Mouse (Mus musculus): ENCODE measurements around the gene Carmil1. TPM values are rescaled to one million over a fixed set of nuclear protein-coding genes. Genes with fewer than 3 reads are reported as not detected.
"Not testable (repeated sequence)": the region's sequence is repeated elsewhere in the genome, so short reads cannot be mapped to it uniquely, and the experiment has no call there.

Carmil1 gene
- total RNA-seq, 2 experiments from 2014 or later, result 40.5 to 49.9 TPM

- DNase-seq (ENCODE audit: extremely low spot score in 1 of 2, low spot score in 1 of 2), result no peak
These were observed 170.3 kb downstream of the Carmil1 start for GRCm38 (mm10) chr13:24110329-24110728.

GRCm38 (mm10) chr13:24108282-24108681, 172.3 kb downstream of the Carmil1 start:
- no peak for DNase-seq (ENCODE audit: extremely low spot score in 1 of 2, low spot score in 1 of 2)

DNA sequence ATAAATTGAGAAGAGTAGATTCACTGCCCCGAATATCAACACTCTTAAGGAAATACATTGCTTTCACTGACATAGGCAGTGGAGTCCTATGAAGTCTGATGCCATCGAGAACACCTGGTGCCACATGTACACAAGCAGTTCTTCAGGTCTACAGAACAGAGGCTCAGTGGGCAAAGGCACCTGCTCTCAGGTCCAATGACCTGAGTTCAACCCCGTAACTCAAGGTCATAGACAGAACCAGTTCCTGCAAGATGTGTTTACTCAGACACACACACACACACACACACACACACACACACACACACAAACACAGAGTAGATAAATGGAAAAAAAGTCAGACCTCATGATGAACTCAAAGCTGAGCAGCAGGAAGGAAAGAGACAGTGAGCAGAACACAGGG, 173.5 kb downstream of the Carmil1 start:
- no peak for DNase-seq (ENCODE audit: extremely low spot score in 1 of 2, low spot score in 1 of 2)

DNA sequence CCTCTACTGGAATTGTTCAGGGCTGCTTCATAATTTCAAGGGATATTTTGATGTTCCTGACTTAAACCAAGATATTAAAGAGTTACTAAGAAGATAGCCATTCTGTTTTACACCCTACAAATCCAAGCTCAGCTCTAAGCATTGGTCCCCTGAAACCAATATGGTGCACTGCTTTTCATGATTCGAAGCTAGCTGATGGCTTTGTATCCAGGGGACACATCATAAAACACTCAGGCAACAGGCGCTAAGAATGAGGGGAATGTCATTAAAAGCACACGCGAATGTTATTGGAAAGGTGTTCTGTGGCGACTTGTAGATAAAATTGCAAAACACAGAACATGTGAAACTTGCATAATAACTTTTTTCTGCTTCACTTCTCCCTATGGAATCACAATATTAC, 174.8 kb downstream of the Carmil1 start:
- no peak for DNase-seq (ENCODE audit: extremely low spot score in 1 of 2, low spot score in 1 of 2)

DNA sequence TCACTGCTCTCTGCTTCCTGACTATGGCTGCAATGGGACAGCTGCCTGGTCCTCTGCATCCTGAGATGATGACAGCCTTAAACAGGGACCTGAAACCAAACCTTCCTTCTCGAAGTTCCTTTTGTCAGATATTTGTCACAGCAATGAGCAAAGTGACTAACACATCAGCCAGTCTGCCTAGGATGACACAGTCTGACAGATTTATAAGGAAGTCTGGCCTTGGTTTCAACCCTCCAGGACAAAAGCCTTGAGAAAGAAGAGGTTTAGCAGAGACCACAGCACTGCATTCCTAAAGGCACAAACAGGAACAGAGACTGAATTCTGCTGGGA, 175.3 kb downstream of the Carmil1 start:
- no peak for DNase-seq (ENCODE audit: extremely low spot score in 1 of 2, low spot score in 1 of 2)

GRCm38 (mm10) chr13:24104611-24105339, 175.8 kb downstream of the Carmil1 start:
- DNase-seq (ENCODE audit: extremely low spot score in 1 of 2, low spot score in 1 of 2), result not testable (repeated sequence)

DNA sequence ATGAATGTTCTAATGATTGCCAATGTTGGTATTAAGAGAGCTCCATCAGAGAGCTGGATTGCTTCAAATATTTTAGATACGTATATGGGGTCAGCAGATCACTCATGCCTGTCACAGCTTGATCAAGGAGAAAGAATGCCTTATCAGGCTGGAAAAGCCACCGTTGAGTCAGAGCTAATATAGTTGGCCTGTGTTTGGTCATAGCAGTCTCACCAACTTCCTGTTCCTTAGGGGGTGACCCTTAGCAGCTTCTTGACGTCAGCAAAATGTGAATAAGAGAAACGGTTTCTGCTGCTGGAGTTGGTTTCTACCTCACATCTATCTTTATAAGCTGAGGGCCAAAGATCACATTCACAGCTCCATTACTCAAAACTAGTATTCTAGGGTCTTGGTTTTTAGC, 176.6 kb downstream of the Carmil1 start:
- no peak for DNase-seq (ENCODE audit: extremely low spot score in 1 of 2, low spot score in 1 of 2)

- DNase-seq (ENCODE audit: extremely low spot score in 1 of 2, low spot score in 1 of 2), result no peak
These were observed 177.4 kb downstream of the Carmil1 start for GRCm38 (mm10) chr13:24103152-24103551.

DNA sequence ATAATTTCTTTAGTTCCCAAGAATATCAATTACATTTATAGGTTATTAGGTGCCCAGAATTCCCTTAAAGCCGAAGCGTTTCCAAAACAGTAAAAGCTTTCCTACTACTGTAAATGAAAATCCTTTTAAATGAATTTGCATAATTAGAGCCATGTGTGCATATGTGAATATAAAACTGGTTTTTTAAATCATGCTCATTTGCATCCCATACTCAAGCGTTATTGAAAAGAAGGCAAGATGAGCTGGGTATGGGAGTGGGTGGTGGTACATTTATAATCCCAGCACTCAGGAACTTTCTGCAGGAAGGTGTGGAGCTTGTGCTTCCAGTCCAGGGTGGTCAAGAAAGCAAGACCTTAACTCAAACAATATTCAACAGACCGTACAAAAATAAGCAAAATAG, 178.3 kb downstream of the Carmil1 start:
- DNase-seq (ENCODE audit: extremely low spot score in 1 of 2, low spot score in 1 of 2), result no peak

GRCm38 (mm10) chr13:24101157-24102130, 179.2 kb downstream of the Carmil1 start:
- DNase-seq (ENCODE audit: extremely low spot score in 1 of 2, low spot score in 1 of 2), result no peak

- no peak for DNase-seq (ENCODE audit: extremely low spot score in 1 of 2, low spot score in 1 of 2)
These were observed 180.0 kb downstream of the Carmil1 start for GRCm38 (mm10) chr13:24100516-24101094.

DNA sequence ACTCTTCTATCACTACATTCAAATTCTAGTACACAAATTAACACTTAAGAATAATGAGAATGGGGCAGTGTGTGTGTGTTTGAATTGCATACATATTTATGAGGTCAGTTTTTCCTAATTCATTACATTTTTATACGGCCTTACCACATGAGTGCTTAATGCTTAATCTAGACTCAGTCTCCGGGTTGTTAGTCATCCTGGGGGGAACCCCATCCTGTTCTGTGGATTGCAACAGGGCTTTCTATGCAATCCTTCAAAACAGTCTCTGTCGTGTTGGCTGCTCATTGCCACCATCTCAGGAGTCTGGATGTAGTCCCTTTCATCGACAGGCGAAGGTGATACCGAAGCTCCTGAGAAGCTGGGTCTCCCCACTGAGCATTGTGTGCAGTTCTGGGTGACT, 184.0 kb downstream of the Carmil1 start:
- no peak for DNase-seq (ENCODE audit: extremely low spot score in 1 of 2, low spot score in 1 of 2)

DNA sequence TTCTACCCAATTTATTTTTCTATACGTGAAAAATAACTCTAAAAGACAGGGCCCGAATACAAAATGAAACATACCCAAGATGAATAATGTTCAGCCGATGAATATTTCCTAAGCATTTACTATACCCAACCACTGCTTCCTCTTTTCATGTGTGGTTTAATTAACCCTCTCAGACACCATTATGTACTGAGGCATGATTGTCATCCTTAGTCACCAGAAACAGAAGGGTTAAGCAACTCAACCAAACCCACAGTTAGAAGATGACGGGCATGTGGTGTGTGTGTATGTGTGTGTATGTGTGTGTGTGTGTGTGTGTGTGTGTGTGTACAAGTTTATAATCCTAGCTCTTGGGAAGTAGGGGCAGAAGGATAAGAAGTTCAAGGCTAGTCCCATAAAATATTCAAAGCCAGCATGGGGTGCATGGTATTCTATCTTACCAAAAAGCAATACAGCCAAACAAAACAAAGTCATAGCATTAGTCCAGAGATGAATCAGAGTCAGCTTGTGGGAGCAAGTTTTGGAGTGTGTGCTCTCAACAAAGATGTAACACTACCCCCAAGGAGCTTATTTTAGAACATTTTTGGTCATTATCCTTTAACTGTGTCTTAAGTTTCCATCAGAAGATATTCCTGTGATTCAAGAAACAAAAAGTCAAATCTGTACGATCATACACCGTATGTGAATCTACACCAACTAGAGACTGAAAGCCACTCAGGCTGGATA, 185.6 kb downstream of the Carmil1 start:
- no peak for DNase-seq (ENCODE audit: extremely low spot score in 1 of 2, low spot score in 1 of 2)

DNA sequence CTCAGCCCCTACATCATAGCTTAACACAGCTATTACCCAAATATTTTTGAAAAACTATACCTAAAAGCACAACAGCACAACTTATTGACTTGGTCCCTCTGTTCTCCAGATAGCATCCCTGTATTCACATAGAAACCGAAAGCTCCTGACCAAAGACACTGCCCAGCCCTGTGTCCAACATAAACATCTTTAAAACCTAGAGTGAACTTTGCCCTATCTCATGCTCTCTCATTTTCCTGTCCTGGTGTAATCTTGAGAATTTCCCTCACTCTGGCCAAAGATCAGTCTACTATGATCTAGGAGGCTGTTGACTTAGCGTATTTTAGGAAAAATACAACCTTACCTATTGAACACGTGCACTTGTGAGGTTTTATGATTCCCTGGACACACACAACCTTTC, 187.5 kb downstream of the Carmil1 start:
- no peak for DNase-seq (ENCODE audit: extremely low spot score in 1 of 2, low spot score in 1 of 2)

GRCm38 (mm10) chr13:24092073-24092472, 188.5 kb downstream of the Carmil1 start:
- DNase-seq (ENCODE audit: extremely low spot score in 1 of 2, low spot score in 1 of 2), result no peak

DNA sequence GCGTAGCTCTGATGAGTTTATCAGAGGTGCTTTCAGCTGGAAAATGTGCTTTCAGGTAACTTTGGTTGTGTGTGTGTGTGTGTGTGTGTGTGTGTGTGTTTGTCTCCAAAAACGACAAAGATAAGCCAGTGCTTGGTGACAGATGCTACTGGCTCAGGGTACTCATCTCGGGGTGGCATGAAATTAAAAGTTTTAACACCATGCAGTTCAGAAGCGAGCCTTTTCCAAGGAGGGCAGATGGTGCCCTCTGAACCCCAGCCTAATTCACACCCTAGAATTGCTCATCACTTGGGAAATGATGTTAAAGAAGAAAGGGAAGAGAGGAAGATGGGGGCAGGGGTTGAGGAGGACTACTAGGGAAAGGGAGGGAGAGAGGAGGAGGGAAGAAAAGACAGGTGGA, 198.4 kb downstream of the Carmil1 start:
- DNase-seq (ENCODE audit: extremely low spot score in 1 of 2, low spot score in 1 of 2), result no peak

DNA sequence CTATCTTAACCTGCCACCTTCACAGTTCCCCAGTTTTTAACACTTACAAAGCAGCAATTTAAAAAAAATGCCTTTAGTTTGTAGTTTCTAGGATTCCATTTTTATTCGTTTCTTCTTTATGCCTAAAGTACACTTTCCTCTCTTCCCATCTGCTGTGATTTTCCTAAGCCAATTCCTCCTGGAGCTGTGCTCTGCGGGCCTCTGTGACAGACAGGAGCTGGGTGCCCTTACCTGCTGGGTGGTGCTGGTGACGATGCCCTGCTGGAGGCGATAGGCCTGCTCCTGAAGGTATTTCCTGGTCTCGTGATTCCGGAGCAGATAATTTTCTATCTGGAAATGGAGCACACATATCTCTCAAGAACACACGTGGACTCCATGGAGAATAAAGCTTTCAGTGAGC, 198.9 kb downstream of the Carmil1 start:
- DNase-seq (ENCODE audit: extremely low spot score in 1 of 2, low spot score in 1 of 2), result no peak

- DNase-seq (ENCODE audit: extremely low spot score in 1 of 2, low spot score in 1 of 2), result no peak
These were observed 208.0 kb downstream of the Carmil1 start for GRCm38 (mm10) chr13:24072588-24072987.

DNA sequence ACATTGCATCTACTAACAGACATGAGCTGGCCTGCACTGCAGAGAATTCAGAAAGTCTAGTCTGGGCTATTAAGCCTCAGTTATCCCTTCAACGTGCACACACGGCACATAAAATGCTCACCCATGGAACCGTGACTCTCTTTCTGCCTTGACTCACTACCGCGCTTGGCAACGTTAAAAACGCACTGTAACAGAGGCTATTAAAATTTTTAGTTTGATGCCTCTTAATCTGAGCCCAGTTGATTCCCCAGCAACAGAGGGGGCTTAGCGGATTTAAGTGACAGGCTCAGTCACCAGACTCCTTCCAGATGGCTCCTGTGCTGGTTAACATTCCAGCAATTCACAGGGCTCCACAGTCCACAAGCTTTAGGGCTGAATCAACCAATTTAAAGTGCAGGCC, 213.0 kb downstream of the Carmil1 start:
- no peak for DNase-seq (ENCODE audit: extremely low spot score in 1 of 2, low spot score in 1 of 2)

DNA sequence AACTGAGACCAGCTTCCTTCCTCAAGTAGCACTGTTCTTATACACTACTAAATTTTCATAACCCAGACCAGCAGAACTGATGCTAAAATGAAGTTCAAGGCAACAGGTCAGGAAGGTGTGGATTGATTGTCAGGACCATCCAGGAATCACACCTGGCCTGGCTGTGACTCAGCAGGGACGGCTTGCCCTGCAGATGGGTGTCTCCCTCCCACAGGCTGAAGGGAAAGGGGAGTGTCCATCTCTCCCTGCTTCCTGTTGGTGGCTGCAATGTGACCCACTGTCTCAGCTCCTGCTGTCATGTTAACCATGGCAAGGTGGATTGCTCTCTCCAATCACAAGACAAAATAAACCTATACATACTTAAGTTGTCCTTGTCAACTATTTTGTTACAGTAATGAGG, 215.1 kb downstream of the Carmil1 start:
- DNase-seq (ENCODE audit: extremely low spot score in 1 of 2, low spot score in 1 of 2), result no peak

GRCm38 (mm10) chr13:24062770-24063169, 217.8 kb downstream of the Carmil1 start:
- no peak for DNase-seq (ENCODE audit: extremely low spot score in 1 of 2, low spot score in 1 of 2)

Data from layer of hippocampus, postnatal 25 days (tissue).